Mouse (Mus musculus) G1E (cell line): Measurements from ENCODE around the gene Ptpn22.

Source experiments
- CTCF ChIP-seq: IDR thresholded peaks from 2 replicates; pipeline ENCODE4 v1.5.1; 2012; ENCODE audit warnings: low read depth, low read length, inconsistent platforms, mixed read lengths
- GATA1 ChIP-seq: IDR thresholded peaks from 2 replicates; pipeline ENCODE4 v1.6.1; 2012; ENCODE audit warnings: borderline replicate concordance, low read length, inconsistent platforms, mixed read lengths
- GATA2 ChIP-seq: IDR thresholded peaks from 2 replicates; pipeline ENCODE4 v1.6.1; 2012; ENCODE audit warnings: low read depth, low read length, inconsistent platforms, borderline replicate concordance
- POLR2AphosphoS5 ChIP-seq: IDR thresholded peaks from 2 replicates; pipeline ENCODE4 v1.6.1; 2012; ENCODE audit warnings: low read depth, low read length, inconsistent platforms; ENCODE audit not compliant: insufficient replicate concordance
- TAL1 ChIP-seq: conservative IDR thresholded peaks from 2 replicates; pipeline ENCODE4 v1.6.1; 2012; ENCODE audit warnings: low read depth, low read length, inconsistent platforms, mixed read lengths

DNA sequence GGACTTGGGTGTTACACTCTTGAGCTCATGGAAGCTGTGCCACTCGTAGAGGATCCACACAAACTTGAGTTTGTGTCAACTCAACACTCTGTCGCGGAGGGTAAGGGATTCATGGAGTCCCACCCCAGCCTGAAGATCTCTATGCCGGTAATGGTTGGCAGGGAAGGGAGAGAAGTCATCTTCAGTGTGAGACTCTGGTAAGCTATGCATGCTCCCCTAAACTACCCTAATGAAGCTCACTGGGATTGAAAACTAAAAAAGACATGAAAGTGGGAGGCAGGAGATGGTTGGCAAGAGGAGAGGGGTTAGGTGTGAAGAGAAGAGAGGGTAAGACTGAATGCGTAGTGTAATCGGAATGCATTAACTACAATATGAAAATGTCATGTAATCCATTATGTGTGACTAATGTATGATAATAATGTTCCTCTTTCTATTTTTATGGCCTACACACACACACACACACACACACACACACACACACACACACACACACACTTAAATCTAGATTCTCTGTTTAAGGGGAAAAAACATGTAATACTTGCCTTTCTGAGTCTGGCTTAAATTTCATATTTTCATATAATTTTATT lies 1.5 kb upstream of the Ptpn22 start:
- TF ChIP-seq CTCF = no peak
- TF ChIP-seq TAL1 = no peak
- TF ChIP-seq GATA2 = no peak
- no peak for TF ChIP-seq POLR2AphosphoS5
- no peak for TF ChIP-seq GATA1
